Mouse (Mus musculus) adrenal gland, postnatal 4 days (tissue): Measurements from ENCODE around the gene Cd300ld3. TPM values are rescaled to one million over a fixed set of nuclear protein-coding genes. Genes with fewer than 3 reads are reported as not detected.

Experiments
- DNase-seq, 2 experiments: peaks; one replicate each; pipeline ENCODE4 v3.0.0; 2021 to 2022; ENCODE audit warnings: low spot score in 2 of 2, mixed read lengths in 2 of 2
- long read RNA-seq, 2 experiments: library from polyadenylated mRNA; stranded (forward); transcript quantifications; one replicate each; pipeline ENCODE4 v2.0.0; 2021
- total RNA-seq, 2 experiments: library from RNA; stranded (reverse); gene quantifications; 2 replicates each; pipeline ENCODE4 v1.2.3; 2021

Cd300ld3 gene
- total RNA-seq, result 1 to 10 TPM; 4.8 TPM
- long read RNA-seq, experiment 1, result 0 reads
- long read RNA-seq, experiment 2, result 0 reads

DNA sequence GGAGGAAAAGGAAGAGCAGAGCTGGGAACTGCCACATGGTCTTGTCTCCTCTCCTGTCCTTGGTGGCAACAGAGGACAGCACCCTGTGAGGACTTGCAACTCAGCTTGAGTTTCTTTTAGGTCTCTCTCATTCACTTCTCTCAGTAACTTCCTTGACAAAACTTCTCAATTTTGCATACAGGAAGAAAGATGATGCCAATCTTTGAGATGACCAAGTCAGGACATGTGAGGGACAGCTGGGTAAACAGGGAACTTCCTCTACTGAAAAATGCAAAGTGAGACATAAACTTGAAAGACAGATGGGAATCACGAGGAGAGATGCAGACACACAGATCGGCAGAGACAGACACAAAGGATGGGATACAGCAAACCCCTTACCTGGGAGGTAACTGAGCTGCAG lies at the start of gene Cd300ld3:
TSS of gene Cd300ld3 (minus strand) at position 151 of the 400 bp plus-strand sequence.
- no peak for DNase-seq

DNA sequence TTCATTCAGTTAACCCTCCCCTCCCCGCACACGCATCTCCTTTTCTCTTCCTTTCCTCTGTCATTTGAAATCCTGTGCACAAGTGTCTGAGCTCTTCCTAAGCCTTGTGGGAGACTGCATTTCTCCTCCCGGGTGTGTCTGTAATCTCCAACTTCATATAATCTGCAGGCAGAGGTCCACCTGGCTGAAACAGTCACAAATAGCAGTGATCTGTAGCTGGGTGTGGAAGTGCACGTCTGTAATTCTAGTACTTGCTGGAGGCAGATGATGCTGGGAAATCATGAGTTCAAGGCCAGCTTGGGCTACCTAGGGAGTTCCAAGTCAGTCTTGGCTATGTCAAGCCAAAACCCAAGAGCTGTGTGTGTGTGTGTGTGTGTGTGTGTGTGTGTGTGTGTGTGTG lies 43.9 kb upstream of the Cd300ld3 start:
- DNase-seq, result no peak

DNA sequence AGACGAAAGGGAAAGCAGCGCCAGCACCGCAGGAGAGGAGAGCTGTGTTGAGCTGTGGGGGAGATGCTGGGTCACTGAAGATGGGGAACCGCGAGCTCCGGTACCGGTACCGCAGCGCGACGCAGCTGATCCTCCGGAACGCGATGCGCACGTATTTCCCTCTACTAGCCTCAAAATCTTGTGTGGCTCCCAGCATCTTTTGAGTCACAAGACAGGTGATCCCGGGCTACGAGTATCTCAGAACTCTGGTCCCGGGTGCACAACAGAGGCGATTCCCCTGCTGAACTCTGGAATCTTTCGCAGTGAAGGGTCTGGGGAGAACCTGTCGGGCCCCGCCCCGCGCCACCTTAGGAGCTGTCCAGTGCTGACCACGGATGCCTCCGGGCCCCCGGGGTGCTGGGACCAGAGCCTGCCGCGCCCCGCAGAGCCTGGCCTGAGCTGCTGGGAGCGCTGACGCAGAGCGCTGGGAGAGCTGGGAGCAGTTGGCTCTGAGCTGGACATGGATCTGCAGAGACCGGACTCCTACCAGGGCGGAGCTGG lies 43.2 kb upstream of the Cd300ld3 start, which contains the start of gene Rab37:
TSS of gene Rab37 (plus strand) at position 70 of the 540 bp plus-strand sequence.
- no peak for DNase-seq

DNA sequence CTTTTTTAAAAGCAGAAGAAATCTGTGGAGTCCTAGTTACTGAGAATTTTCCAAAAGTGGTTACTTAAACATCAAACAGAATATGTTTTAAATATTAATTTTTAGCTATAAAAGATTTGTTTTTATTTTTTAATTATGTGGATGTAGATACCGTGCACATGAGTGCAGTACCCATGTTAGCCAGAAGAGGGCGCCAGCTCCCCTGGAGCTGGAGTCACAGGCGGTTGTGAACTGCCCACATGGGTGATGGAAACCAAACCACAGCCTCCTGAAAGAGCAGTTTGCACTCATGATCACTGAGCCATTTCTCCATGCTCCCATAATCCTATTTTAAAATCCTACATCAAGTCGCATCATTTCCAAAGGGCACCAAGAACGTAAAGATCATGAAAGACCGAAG lies 41.6 kb upstream of the Cd300ld3 start:
- DNase-seq, result no peak

DNA sequence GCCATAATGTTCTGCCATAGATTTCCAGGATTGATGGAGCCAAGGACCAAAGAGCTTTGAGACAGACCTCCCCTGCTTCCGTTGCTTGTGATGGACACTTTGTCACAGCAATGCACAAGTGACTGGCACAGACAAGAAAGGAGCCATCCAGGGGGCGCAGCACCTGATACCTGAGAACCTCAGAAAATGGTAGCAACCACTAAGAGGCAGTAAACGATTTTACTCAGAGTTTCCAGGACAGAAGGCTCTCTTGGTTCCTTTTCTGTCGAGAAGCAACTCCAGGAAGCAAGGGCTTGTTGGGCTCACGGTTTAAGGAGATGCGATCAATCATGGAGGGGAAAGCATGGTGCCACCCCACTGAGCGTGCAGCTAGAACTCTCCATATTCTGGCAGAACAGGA lies 38.0 kb upstream of the Cd300ld3 start:
- no peak for DNase-seq

DNA sequence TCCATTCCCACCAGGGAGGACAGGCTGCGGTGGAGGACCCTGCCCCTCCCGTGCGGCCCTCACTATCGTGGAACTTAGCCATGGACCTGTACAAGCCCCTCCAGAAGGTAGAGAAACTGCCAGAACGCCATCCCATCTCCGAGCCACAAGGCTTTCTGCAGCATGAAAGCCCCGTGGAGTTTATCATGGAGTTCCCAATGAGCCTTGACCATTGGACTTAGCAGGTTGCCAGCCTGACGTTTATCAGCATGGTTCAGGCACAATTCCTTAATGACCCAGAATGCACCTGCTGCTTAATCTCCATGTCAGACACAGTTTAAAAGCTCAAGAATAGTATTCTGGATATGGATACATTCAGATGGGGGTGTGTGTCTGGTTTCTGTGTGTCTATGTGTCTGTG lies 36.9 kb upstream of the Cd300ld3 start:
- DNase-seq, result no peak

DNA sequence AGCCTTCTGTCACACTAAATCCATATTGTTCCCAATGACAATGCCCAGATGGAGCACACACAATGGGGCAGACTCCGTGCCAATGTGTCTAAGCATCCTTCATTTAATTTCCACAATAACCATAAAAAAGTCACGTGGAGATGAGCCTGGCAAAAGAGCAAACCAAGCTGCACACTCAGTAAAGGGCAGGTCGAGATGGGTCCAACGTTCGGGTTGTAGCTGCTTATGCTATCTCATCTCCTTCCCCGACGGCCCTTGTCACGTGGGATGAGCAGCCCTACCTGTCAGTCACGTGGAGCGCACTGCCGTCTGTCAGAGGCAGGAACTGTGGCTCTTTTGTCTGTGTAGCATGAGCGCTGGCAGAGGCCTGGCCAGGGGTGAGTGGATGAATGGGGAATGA lies 36.4 kb upstream of the Cd300ld3 start:
- DNase-seq, result no peak

DNA sequence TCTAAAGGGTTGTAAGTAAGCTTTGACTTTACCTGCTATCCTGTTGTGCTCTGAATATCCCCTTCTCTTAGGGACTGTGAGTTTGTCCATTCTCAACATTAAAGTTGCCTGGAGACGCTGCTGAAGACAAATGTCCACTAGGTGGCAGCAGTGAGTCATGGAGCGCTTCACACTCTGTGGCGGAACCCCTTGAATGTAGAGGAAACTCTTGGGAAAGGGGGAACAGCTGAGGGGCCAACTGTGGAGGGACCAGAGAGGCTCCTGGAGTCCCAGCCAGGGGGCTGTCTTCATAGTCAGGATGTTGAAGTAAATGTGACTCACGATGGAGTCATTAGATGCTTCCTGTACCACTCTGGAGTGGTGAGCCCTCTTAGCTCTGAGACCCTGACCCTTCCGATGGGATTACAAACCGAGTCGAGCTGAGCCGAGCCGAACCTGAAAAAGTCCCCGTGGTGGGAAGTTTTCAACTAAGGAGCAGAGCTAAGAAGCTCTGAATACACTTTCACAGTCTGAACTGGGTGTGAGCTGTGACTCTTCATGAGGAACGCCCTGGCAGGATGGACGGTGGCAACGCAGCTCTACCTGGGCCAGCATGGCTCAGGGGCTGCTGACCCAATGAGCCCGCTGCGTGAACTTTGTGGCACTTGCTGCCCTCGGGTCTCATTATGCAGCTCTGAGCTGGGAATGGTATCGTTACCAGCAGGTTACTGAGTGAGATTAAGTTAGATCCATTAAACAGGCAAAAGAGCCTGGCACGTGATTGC lies 35.3 kb upstream of the Cd300ld3 start:
- DNase-seq, result peak; percentile 20 to 60

DNA sequence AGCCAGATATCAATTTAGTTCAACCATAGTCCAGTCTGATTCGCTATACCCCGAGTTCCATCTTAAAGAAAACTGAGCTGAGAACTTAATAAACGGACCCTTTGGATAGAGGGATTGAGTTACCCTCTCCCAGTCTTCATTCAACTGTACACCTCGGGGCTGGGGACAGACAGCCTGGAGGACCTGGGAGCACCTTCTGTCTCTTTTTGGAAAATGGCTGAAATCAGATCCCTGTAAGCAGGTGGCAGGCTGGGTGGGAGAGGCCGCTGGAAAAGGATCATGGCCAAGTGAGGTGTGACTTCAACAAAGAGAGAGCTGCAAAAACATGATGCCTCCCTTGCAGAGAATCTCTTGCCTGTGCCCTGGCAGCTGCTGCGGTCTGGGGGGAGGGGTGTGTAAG lies 34.0 kb upstream of the Cd300ld3 start:
- no peak for DNase-seq

DNA sequence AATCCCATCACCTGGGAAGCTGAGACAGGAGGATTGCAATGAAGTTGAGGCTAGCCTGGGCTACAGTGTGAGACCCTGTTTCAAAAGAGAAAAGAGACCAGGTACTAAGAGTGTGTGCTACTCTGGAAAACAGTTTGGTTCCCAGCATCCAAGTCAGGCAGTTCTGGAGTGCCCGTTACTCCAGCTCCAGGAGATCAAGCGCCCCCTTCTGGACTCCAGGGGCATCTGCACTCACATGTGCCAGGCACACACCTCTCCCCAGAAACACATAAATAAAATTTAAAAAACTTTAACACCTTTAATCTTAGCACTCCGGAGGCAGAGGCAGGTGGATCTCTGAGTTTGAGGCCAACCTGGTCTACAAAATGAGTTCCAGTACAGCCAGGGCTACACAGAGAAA lies 33.2 kb upstream of the Cd300ld3 start:
- no peak for DNase-seq

DNA sequence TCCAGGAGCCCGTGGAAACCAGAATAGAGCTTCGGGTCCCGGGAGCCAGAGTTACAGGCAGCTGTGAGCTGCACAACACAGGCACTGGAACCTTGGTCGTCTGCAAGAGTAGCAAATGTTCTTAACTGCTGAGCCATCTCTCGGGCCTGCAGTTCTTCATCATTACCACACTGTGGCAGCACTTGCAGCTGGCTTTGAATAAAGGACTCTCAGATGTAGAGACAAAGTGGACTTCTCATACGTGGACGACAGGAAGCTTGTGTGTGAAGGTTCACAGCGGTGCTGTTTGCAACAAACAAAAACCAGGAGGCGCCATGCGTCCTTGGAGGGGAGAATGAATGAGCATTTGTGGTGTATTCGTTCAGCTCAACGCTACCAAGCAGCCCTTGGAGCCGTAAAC lies 32.7 kb upstream of the Cd300ld3 start:
- no peak for DNase-seq

DNA sequence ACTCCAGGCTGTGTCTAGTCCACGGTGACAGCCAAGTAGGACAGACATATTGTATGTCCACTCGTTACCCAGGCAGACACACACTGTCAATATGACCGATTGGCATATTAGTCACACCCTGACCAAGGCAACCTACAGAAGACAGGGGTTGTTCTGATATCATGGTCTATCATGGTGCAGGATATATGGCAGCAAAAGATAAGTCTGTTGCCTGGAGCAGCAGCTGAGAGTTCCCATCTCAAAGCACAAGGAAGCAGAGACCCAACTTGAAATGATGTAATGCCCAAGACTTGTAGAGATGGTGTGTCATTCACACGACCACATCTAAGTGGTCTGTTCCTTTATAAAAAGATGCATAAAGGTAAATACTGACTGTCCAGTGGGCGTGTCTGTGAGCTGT lies 30.5 kb upstream of the Cd300ld3 start:
- DNase-seq, result no peak

DNA sequence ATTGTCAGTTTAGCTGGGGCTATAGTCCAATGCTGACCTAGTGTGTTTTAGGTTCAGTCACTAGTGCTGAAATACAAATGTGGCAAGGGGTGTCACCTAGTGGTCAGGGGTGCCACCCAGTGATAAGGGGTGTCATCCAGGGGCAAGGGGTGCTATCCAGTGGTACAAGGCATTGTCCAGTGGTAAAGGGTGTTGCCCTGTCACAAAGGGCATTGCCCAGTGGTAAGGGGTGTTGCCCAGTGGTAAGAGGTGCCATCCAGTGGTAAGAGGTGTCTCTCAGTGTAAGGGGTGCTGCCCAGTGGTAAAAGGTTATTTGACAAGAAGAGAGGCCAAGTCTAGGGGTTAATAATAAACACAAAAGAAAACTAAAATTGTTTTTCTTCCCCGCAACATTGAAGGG lies 29.2 kb upstream of the Cd300ld3 start:
- DNase-seq, result no peak

DNA sequence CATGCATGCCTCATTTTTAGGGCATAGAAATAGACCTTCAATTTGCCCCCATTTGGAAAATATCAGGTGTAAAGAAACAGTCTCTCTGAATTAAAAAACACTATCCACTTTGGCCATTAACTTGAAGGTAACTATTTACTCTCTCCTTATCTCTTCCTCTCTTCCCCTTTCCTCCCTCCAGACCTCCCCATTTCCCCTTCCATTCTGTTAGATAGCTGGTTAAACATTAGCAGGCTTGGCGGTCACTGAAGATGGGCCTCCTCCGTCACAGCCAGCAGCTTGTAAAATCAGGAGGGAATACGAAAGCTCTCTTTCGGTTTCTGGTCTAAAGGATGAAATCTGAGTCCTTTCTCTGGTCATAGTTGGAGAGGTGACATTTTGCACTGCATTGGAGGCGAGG lies 27.6 kb upstream of the Cd300ld3 start:
- no peak for DNase-seq

DNA sequence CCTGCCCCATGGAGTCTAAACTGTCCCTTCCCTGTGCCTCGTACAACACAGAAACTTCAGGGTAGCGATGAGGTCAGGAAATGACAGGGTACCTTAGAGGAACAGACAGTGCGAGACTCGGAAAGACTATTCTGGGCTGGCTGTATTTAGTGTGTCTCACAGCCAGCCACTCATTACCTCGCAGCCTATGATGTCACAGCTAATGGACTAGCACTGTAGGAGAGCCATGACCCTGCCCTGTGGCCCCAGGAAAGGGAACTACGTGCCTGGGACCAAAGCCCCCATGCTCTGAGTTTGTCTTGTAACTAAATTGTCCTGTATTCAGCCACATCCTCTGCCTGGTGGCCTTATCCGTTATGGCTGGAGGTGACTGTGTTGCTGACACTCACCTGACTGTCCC lies 27.2 kb upstream of the Cd300ld3 start:
- DNase-seq, result no peak

DNA sequence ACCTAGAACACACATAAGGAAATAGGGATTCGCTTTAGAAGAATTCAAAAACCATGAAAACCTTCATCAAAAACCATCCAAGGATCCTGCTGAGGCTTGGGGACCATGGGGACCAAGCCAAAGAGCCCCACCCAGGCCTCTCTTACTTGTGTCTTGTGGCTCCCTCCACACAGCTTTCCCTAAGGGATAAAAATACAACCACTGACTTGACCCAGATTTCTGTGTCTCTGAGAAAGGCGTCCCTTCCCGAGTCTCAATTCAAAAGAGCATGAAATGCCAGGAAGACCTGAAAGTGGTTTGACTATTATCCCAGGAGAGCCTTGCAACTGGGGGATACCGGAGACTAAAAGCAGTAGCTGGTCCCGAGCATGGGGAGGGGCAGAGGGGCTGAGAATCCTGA lies 24.8 kb upstream of the Cd300ld3 start:
- no peak for DNase-seq

DNA sequence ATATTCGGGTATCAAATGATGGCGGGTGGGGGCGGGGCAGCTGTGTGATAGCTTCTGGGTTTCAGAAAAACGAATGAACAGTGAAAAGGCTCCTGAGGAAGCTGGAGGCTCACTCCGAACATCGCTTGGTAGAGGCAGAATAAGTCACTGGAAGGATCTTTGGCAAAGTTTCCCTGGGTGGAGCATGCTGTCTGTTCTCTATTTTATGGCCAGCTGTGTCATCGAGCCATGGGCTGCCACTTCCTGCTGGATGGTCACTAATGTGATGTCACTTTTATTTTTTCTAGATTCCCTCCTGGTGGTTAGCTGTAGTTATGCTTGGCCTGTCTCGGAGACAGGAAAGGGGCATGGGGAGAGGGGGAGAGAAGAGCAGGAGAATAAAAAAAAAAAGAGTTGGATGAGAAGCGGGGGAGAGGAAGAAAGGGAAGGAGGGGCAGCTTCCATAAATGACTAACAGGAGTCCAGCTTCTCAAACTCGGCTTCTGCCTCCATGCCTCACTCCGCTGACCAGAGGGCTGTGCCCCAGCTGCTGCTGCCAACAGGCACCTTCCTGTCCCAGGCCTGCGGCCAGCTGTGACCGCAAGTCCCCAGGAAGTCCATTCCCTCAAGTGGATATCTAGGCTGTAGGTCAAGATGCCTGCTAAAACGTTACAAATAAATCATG lies 23.6 kb upstream of the Cd300ld3 start:
- peak in 1 of 2 experiments; percentile 18 for DNase-seq

DNA sequence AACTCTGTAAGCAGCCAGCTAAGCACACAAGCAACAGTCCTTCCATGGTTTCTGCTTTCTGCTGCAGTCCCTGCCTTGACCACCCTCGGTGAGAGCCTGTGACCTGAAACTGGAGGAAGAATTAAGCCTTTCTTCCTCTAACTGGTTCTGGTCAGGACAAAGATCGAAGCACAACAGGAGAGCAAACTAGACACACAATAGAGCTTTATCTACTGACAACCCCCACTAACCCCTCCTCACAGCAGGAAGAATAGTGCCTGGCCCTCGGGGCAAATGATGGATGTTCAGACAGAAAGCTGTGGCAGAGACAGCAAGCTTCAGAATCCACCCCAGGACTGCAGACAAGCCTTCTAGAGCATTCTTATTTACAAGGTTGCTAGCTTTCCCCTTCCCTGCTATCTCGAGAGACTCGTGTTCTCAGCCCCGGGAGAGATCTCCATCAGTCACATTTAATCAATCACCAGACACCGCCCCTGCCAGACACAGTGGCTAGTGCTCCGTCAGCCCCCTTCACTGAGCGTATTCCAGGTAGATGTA lies 22.9 kb upstream of the Cd300ld3 start:
- no peak for DNase-seq

DNA sequence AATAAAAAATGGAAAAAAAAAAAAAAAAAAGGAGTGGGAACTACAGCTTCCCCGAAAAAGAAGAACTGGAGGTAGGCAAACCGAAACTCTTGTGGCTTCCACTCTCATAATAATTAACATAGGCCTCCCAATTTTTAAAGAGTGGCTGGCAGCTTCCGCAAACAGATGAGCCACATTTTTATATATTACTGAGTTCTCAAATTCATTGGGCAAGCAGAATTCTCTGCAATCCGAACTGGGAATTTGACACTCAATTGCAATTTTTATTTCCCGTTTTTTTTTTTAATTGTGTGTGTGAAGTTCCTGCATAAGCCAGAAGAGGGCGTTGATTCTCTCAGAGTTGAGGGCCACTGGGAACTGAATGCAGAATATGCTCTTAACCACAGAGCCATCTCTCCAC lies 18.6 kb upstream of the Cd300ld3 start:
- no peak for DNase-seq

DNA sequence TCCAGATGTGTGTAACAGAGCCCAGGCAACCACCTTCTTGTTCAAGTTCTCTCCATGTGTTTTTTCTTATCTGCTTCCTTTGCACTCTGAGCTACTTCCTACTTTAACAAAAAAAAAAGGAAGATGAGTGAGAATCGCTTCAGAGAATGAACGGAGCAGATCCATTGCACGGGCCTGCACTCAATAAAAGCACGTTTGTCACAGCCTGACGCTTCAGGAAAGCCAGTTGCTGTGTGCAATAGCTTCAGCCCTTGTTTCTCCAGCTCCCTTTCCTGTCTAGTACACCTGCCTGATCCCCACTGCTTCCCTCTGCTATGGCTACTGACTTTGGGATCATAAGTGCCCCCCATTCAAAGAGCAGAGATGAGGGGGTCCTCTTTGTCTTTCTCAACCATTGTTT lies 13.9 kb upstream of the Cd300ld3 start, which contains the start of gene Cd300e:
TSS of gene Cd300e (minus strand) at position 101 of the 400 bp plus-strand sequence.
- no peak for DNase-seq

DNA sequence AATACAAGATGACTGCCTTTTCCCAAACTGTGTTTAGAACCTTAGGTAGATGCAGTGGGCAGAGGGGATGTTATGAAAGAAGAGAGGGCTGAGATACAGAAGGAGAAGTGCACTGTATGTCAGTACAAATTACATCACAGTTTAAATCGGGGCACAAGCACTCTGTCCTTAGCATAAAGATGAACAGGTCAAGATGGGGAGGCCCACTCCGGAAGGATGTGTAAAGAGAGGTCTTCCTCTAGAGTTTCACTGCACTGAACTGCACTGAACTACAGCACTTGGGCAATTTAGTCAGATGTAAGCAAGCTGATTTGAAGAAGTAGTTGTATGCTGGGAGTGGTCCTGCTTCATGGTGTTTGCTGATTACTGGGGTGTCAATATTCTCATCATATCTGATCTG lies 11.6 kb upstream of the Cd300ld3 start:
- no peak for DNase-seq

DNA sequence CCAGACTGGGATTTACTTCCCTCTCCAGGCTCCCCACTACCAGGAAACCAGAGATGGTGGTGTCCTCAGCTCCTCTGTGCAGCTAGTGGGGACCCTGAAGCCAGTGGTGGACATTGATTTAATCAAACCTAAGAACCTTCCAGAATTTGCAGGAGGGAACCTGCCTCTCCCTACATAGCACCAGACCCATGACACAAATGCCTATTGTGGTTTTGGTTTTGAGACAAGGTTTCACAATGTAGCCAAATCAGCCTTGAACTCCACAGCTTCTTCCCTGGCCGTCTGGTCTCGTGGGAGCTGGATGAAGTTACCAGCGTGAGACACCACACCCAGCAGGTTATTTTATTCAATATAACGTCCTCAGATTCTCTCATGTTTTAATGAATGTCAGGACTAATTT lies 10.5 kb upstream of the Cd300ld3 start:
- no peak for DNase-seq
